Mouse (Mus musculus) lung, embryonic 15.5 days (tissue): ENCODE results near the gene Afm. TPM values are rescaled to one million over a fixed set of nuclear protein-coding genes. Genes with fewer than 3 reads are reported as not detected.

ENCODE experiments used
- ATAC-seq: fragments of 200-750 bp; cut with Nextera tagmentation; 2 replicates; pipeline ENCODE4 v1.8.0; 2017; ENCODE audit warnings: moderate number of reproducible peaks, borderline replicate concordance; ENCODE audit not compliant: low FRiP score, low TSS enrichment; ENCODE audit errors: extremely low read depth
- H3K27ac ChIP-seq: fragments of 300-500 bp; sonication (generic); 2 replicates; pipeline ENCODE4 v1.5.1; 2015; ENCODE audit warnings: moderate library complexity, mild to moderate bottlenecking, inconsistent platforms
- H3K27me3 ChIP-seq: fragments of 300-500 bp; sonication (generic); 2 replicates; pipeline ENCODE4 v1.6.1; 2015; ENCODE audit warnings: inconsistent platforms
- H3K36me3 ChIP-seq: fragments of 300-500 bp; sonication (generic); 2 replicates; pipeline ENCODE4 v1.6.1; 2015; ENCODE audit warnings: inconsistent platforms
- H3K4me1 ChIP-seq: fragments of 300-500 bp; sonication (generic); 2 replicates; pipeline ENCODE4 v1.6.1; 2015; ENCODE audit warnings: inconsistent platforms
- H3K4me2 ChIP-seq: fragments of 300-500 bp; sonication (generic); 2 replicates; pipeline ENCODE4 v1.6.1; 2015; ENCODE audit warnings: inconsistent platforms, mild to moderate bottlenecking, moderate library complexity
- H3K4me3 ChIP-seq: fragments of 300-500 bp; sonication (generic); 2 replicates; pipeline ENCODE4 v1.5.1; 2015; ENCODE audit warnings: mild to moderate bottlenecking, inconsistent platforms
- H3K9ac ChIP-seq: fragments of 300-500 bp; sonication (generic); 2 replicates; pipeline ENCODE4 v1.6.1; 2015; ENCODE audit warnings: inconsistent platforms
- H3K9me3 ChIP-seq: fragments of 300-500 bp; sonication (generic); 2 replicates; pipeline ENCODE4 v1.6.1; 2016; ENCODE audit warnings: inconsistent platforms
- WGBS: fragments of 180-500 bp; shearing (Covaris S2); methylation state at CpG from one replicate; pipeline ENCODE4 v1.1.7; 2015; 5-methylcytosine and 5-hydroxymethylcytosine counted together
- polyA plus RNA-seq: library from polyadenylated mRNA; unstranded; fragments of >200 nt; fragmentation: Nextera tagmentation; extraction: Ambion mirVana; gene quantifications from 2 replicates; pipeline ENCODE4 v1.2.1, GENCODE M21; 2015

Afm gene
- polyA plus RNA-seq, 1 experiment from 2014 or later = 0.07 TPM

- 23% methylated on average over 25 of the region's 25 CpGs for WGBS
- no peaks in the 10 kb centered on the region for H3K36me3 ChIP-seq
- no peak overlapping the region for H3K27ac ChIP-seq
- peak; percentile 59; the same call in 1 of the 2 replicates for ATAC-seq
- H3K27me3 ChIP-seq = no peaks in the 10 kb centered on the region
- H3K4me3 ChIP-seq = peak overlapping the region; percentile 40
- H3K9ac ChIP-seq = peak overlapping the region; percentile 27; the same call in 1 of the 2 replicates
- H3K4me2 ChIP-seq = peak overlapping the region; percentile 69
- peaks cover 9% of the 10 kb centered on the region; the same call in 1 of the 2 replicates for H3K4me1 ChIP-seq
- H3K9me3 ChIP-seq = no peaks in the 10 kb centered on the region
Observed at GRCm38 (mm10) chr5:90588708-90589595, 70.2 kb downstream of the Afm start.

- ATAC-seq = no peak
- 85% methylated on average over 10 of the region's 10 CpGs for WGBS
Observed at GRCm38 (mm10) chr5:90590676-90591075, 71.9 kb downstream of the Afm start.

GRCm38 (mm10) chr5:90591936-90592335 lies 73.2 kb downstream of the Afm start:
- no peaks in the 10 kb centered on the region for H3K36me3 ChIP-seq
- H3K4me2 ChIP-seq = no peak overlapping the region
- WGBS = 59% methylated on average over 6 of the region's 6 CpGs
- H3K9me3 ChIP-seq = no peaks in the 10 kb centered on the region
- no peak overlapping the region for H3K9ac ChIP-seq
- H3K4me3 ChIP-seq = no peak overlapping the region
- ATAC-seq = no peak
- H3K27ac ChIP-seq = no peak overlapping the region
- no peaks in the 10 kb centered on the region for H3K27me3 ChIP-seq
- peaks cover 9% of the 10 kb centered on the region; the same call in 1 of the 2 replicates for H3K4me1 ChIP-seq

More at GRCm38 (mm10) chr5:90590676-90591075, 71.9 kb downstream of the Afm start:
- no peak overlapping the region for H3K27ac ChIP-seq
- H3K9me3 ChIP-seq = no peaks in the 10 kb centered on the region
- H3K27me3 ChIP-seq = no peaks in the 10 kb centered on the region
- H3K4me1 ChIP-seq = peaks cover 9% of the 10 kb centered on the region; the same call in 1 of the 2 replicates
- H3K4me3 ChIP-seq = no peak overlapping the region
- H3K36me3 ChIP-seq = no peaks in the 10 kb centered on the region
- no peak overlapping the region for H3K9ac ChIP-seq
- no peak overlapping the region for H3K4me2 ChIP-seq

GRCm38 (mm10) chr5:90594945-90595344 lies 76.2 kb downstream of the Afm start:
- Histone ChIP-seq H3K36me3 (no peaks in the 10 kb centered on the region), H3K9me3 (no peaks in the 10 kb centered on the region), H3K4me3 (no peak overlapping the region), H3K4me2 (no peak overlapping the region), H3K4me1 (0 out of 2 replicates have a peak, but pooled peaks cover 6% of the 10 kb centered on the region), H3K27ac (no peak overlapping the region), H3K27me3 (no peaks in the 10 kb centered on the region), H3K9ac (no peak overlapping the region)
- ATAC-seq = no peak
- WGBS = 68% methylated on average over 13 of the region's 13 CpGs

- Histone ChIP-seq H3K27ac (no peak overlapping the region), H3K9me3 (no peaks in the 10 kb centered on the region), H3K27me3 (peaks cover 4% of the 10 kb centered on the region; the same call in 1 of the 2 replicates), H3K4me3 (no peak overlapping the region), H3K4me1 (0 out of 2 replicates have a peak, but pooled peaks cover 6% of the 10 kb centered on the region), H3K36me3 (no peaks in the 10 kb centered on the region), H3K9ac (no peak overlapping the region), H3K4me2 (no peak overlapping the region)
- 77% methylated on average over 6 of the region's 6 CpGs for WGBS
- no peak for ATAC-seq
Observed at GRCm38 (mm10) chr5:90596155-90596554, 77.4 kb downstream of the Afm start.

- Histone ChIP-seq H3K4me3 (no peak overlapping the region), H3K4me1 (peaks cover 11% of the 10 kb centered on the region; the same call in 1 of the 2 replicates), H3K4me2 (no peak overlapping the region), H3K9me3 (no peaks in the 10 kb centered on the region), H3K27ac (no peak overlapping the region), H3K27me3 (peaks cover 4% of the 10 kb centered on the region; the same call in 1 of the 2 replicates), H3K9ac (no peak overlapping the region), H3K36me3 (no peaks in the 10 kb centered on the region)
- no peak for ATAC-seq
- WGBS = 12% methylated on average over 6 of the region's 6 CpGs
Observed at GRCm38 (mm10) chr5:90601469-90601868, 82.7 kb downstream of the Afm start.

Other genes with a start within 250 kb of the Afm start
- 20.4 and 21.6 TPM in 2 replicates for gene Ankrd17, start 152.4 kb upstream of the Afm start, polyA plus RNA-seq
- gene Gm9958, start 151.7 kb upstream of the Afm start, polyA plus RNA-seq = 5.2 and 7.1 TPM in 2 replicates
- gene Alb, start 58.0 kb upstream of the Afm start, polyA plus RNA-seq = 5.7 and 27.9 TPM in 2 replicates
- gene Afp, start 28.2 kb upstream of the Afm start, polyA plus RNA-seq = 12.8 and 64.9 TPM in 2 replicates
- 0.08 and 0.09 TPM in 2 replicates for gene 5830473C10Rik, start 42.2 kb downstream of the Afm start, polyA plus RNA-seq
- 3.8 and 4.2 TPM in 2 replicates for gene Rassf6, start 121.7 kb downstream of the Afm start, polyA plus RNA-seq
- gene Cxcl5, start 240.4 kb downstream of the Afm start, polyA plus RNA-seq = 0.20 TPM in 1 of 2 replicates, not detected in the other
- gene Ppbp, start 249.6 kb downstream of the Afm start, polyA plus RNA-seq = 5.0 and 7.8 TPM in 2 replicates